Comparison of ENCODE assay signal across 19 mouse cellular contexts in the genomic region with DNA sequence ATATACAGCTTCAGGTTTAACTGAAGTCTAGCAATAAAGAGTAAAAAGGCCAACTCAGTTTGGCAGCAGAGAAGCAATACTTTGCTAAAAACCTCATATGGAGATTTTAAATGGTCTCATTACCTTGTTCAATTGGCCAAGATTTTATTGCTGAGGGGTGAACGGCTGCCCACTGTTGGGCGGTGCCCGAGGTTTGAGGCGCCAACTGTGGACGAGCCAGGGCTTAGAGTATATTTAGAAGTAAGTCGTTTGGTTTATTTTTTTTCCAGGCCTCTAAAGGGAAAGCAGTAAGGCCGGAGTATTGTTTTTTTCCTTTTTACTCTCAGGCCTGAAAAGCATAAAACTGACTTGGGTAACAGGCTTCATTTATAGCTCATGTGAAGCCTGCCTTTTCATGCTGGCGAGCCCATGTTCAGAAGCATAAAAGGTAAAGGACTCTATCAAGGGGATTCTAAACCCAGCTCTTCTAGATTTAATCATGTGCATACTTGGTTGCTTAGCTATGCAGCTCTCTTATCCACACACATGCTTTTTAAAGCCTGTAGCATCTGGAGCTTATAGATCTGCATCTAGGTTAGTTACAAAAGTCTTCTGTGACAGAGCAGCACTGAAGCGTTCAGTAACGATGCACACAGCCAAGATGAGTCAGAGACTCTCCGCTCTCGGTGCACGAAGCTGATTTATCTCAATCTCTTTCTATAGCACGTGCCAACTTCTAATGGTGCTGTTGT. TPM values are rescaled to one million over a fixed set of nuclear protein-coding genes. Genes with fewer than 3 reads are reported as not detected.
DNase-seq lines count a peak whose midpoint lies in the region; TF ChIP-seq lines count a peak whose summit lies in the region.
"Had no signal": no experiment of that assay in that cellular context is flagged by ENCODE, and none has a peak within 500 bp of the region (broad histone marks: within the 10 kb centered on the region; RNA-seq: fewer than 3 reads in every experiment).

No protein-coding gene starts in this region.

- peak overlapping the region; percentile 70 for H3K27ac ChIP-seq in layer of hippocampus, adult 2 months
- H3K27ac ChIP-seq: forebrain, embryonic 13.5 days; intestine, embryonic 15.5 days; macrophage; neural tube, embryonic 13.5 days had no signal

- DNase-seq in layer of hippocampus, adult 2 months (ENCODE audit: low spot score in 2 of 2): peak in 1 of 2 experiments; percentile 49
- no peak for DNase-seq in layer of hippocampus, postnatal 36 days
- DNase-seq in brain, adult 2 months (ENCODE audit: low read depth, low spot score): peak; percentile 89
- DNase-seq in frontal cortex, postnatal 36 days (ENCODE audit: low spot score in 2 of 2): peak; percentile 39 to 74
- DNase-seq in right cerebral cortex, postnatal 10 days (ENCODE audit: low spot score in 2 of 2): peak; percentile 51 to 80
- no peak for DNase-seq in cerebellum, postnatal 14 days
- DNase-seq in urinary bladder, postnatal 25 days (ENCODE audit: low spot score): no peak
- DNase-seq in kidney, adult 11 months: no peak
- DNase-seq: cerebellum, adult 9-11 months; gastrocnemius, postnatal 14 days; heart, postnatal 4 days; kidney, postnatal 14 days; lung, adult 2 months; retina, postnatal 1 day; thymus, adult 2 months had no signal

- no peak for TF ChIP-seq CTCF in layer of hippocampus, adult 2 months (conservative IDR thresholded peaks at IDR 0.05)

- no peak overlapping the region for H3K4me3 ChIP-seq in layer of hippocampus, adult 2 months
- H3K4me3 ChIP-seq: forebrain, embryonic 13.5 days; intestine, embryonic 15.5 days; neural tube, embryonic 13.5 days had no signal

RNA-seq across cellular contexts. Expression of gene Vps8, which starts 34.9 kb away (rescaled TPM):
- 10 to 100 TPM; 55.1 to 55.9 TPM for total RNA-seq in layer of hippocampus, adult 2 months (2021)
- 10 to 100 TPM; 48.1 to 54.7 TPM for total RNA-seq in layer of hippocampus, postnatal 36 days (2021)

Comparison
In these comparisons a context has a peak if more than half of its experiments do, and no peak if none do; other contexts are left out.
1. DNase-seq: peak in brain, adult 2 months (single experiment), frontal cortex, postnatal 36 days (2 of 2) and right cerebral cortex, postnatal 10 days (2 of 2); none in layer of hippocampus, postnatal 36 days (0 of 2), cerebellum, postnatal 14 days (0 of 2), urinary bladder, postnatal 25 days (single experiment) and kidney, adult 11 months (single experiment).